Mouse (Mus musculus): ENCODE measurements around the gene Prrc2a. TPM values are rescaled to one million over a fixed set of nuclear protein-coding genes. Genes with fewer than 3 reads are reported as not detected.

Gene Prrc2a
- polyA plus RNA-seq, 1 experiment from 2014 or later, result 33.2 TPM

Small RNA genes lying within 50 kb of the gene (microRNA-seq; reads per million reads assigned to microRNA genes)
- not detected for gene Mir6973a
- gene Mir6974, result not detected

Other genes with a start within 250 kb of the Prrc2a start
- gene Neu1, start 233.6 kb downstream of the Prrc2a start, polyA plus RNA-seq (2021; fragmentation: Nextera tagmentation), result 24.8 and 26.2 TPM in 2 replicates
- 0.90 and 1.3 TPM in 2 replicates for gene Hspa1b, start 205.7 kb downstream of the Prrc2a start, polyA plus RNA-seq (2021; fragmentation: Nextera tagmentation)
- gene Gm20481, start 195.0 kb downstream of the Prrc2a start, polyA plus RNA-seq (2021; fragmentation: Nextera tagmentation), result not detected in 2 replicates
- gene Hspa1a, start 192.7 kb downstream of the Prrc2a start, polyA plus RNA-seq (2021; fragmentation: Nextera tagmentation), result 7.2 and 7.7 TPM in 2 replicates
- 0.60 and 0.84 TPM in 2 replicates for gene Hspa1l, start 192.2 kb downstream of the Prrc2a start, polyA plus RNA-seq (2021; fragmentation: Nextera tagmentation)
- gene Lsm2, start 183.0 kb downstream of the Prrc2a start, polyA plus RNA-seq (2021; fragmentation: Nextera tagmentation), result 35.2 and 42.4 TPM in 2 replicates
- gene Vars, start 163.9 kb downstream of the Prrc2a start, polyA plus RNA-seq (2021; fragmentation: Nextera tagmentation), result 20.0 and 21.5 TPM in 2 replicates
- gene Vwa7, start 148.3 kb downstream of the Prrc2a start, polyA plus RNA-seq (2021; fragmentation: Nextera tagmentation), result 0.20 TPM in 1 of 2 replicates, not detected in the other
- 0.62 and 0.97 TPM in 2 replicates for gene Sapcd1, start 136.9 kb downstream of the Prrc2a start, polyA plus RNA-seq (2021; fragmentation: Nextera tagmentation)
- gene Msh5, start 118.2 kb downstream of the Prrc2a start, polyA plus RNA-seq (2021; fragmentation: Nextera tagmentation), result 0.33 and 0.59 TPM in 2 replicates
- 28.2 and 29.7 TPM in 2 replicates for gene Clic1, start 114.9 kb downstream of the Prrc2a start, polyA plus RNA-seq (2021; fragmentation: Nextera tagmentation)
- gene Ddah2, start 105.9 kb downstream of the Prrc2a start, polyA plus RNA-seq (2021; fragmentation: Nextera tagmentation), result 18.0 and 23.6 TPM in 2 replicates
- gene Ly6g6c, start 99.5 kb downstream of the Prrc2a start, polyA plus RNA-seq (2021; fragmentation: Nextera tagmentation), result not detected in 2 replicates
- 0.06 TPM in 1 of 2 replicates, not detected in the other for gene Mpig6b, start 98.7 kb downstream of the Prrc2a start, polyA plus RNA-seq (2021; fragmentation: Nextera tagmentation)
- gene Ly6g6e, start 88.0 kb downstream of the Prrc2a start, polyA plus RNA-seq (2021; fragmentation: Nextera tagmentation), result 4.4 and 4.6 TPM in 2 replicates
- gene Ly6g6d, start 86.8 kb downstream of the Prrc2a start, polyA plus RNA-seq (2021; fragmentation: Nextera tagmentation), result 1.2 and 2.3 TPM in 2 replicates
- gene Ly6g6f, start 79.3 kb downstream of the Prrc2a start, polyA plus RNA-seq (2021; fragmentation: Nextera tagmentation), result 1.2 and 2.1 TPM in 2 replicates
- gene Abhd16a, start 75.6 kb downstream of the Prrc2a start, polyA plus RNA-seq (2021; fragmentation: Nextera tagmentation), result 86.3 and 93.9 TPM in 2 replicates
- gene Ly6g5c, start 56.6 kb downstream of the Prrc2a start, polyA plus RNA-seq (2021; fragmentation: Nextera tagmentation), result not detected in 2 replicates
- gene Ly6g5b, start 49.5 kb downstream of the Prrc2a start, polyA plus RNA-seq (2021; fragmentation: Nextera tagmentation), result not detected in 2 replicates
- 16.5 and 19.1 TPM in 2 replicates for gene Gpank1, start 43.4 kb downstream of the Prrc2a start, polyA plus RNA-seq (2021; fragmentation: Nextera tagmentation)
- 212 and 242 TPM in 2 replicates for gene Csnk2b, start 42.8 kb downstream of the Prrc2a start, polyA plus RNA-seq (2021; fragmentation: Nextera tagmentation)
- 24.7 and 40.7 TPM in 2 replicates for gene D17H6S53E, start 38.5 kb downstream of the Prrc2a start, polyA plus RNA-seq (2021; fragmentation: Nextera tagmentation)
- not detected in 2 replicates for gene Apom, start 32.8 kb downstream of the Prrc2a start, polyA plus RNA-seq (2021; fragmentation: Nextera tagmentation)
- 68.3 and 90.8 TPM in 2 replicates for gene Bag6, start 29.7 kb downstream of the Prrc2a start, polyA plus RNA-seq (2021; fragmentation: Nextera tagmentation)
- gene Aif1, start 11.2 kb upstream of the Prrc2a start, polyA plus RNA-seq (2021; fragmentation: Nextera tagmentation), result 37.6 and 39.5 TPM in 2 replicates
- gene Lst1, start 23.5 kb upstream of the Prrc2a start, polyA plus RNA-seq (2021; fragmentation: Nextera tagmentation), result 28.9 and 30.2 TPM in 2 replicates
- gene Ltb, start 29.5 kb upstream of the Prrc2a start, polyA plus RNA-seq (2021; fragmentation: Nextera tagmentation), result 1.2 and 1.4 TPM in 2 replicates
- 0.09 and 0.19 TPM in 2 replicates for gene Tnf, start 37.1 kb upstream of the Prrc2a start, polyA plus RNA-seq (2021; fragmentation: Nextera tagmentation)
- 0.14 and 0.16 TPM in 2 replicates for gene Lta, start 40.5 kb upstream of the Prrc2a start, polyA plus RNA-seq (2021; fragmentation: Nextera tagmentation)
- not detected in 2 replicates for gene Gm16181, start 55.9 kb upstream of the Prrc2a start, polyA plus RNA-seq (2021; fragmentation: Nextera tagmentation)
- gene Atp6v1g2, start 68.8 kb upstream of the Prrc2a start, polyA plus RNA-seq (2021; fragmentation: Nextera tagmentation), result 685 and 716 TPM in 2 replicates
- gene Nfkbil1, start 70.9 kb upstream of the Prrc2a start, polyA plus RNA-seq (2021; fragmentation: Nextera tagmentation), result 6.4 and 9.7 TPM in 2 replicates
- gene Ddx39b, start 76.8 kb upstream of the Prrc2a start, polyA plus RNA-seq (2021; fragmentation: Nextera tagmentation), result 193 and 215 TPM in 2 replicates
- gene H2-D1, start 97.8 kb upstream of the Prrc2a start, polyA plus RNA-seq (2021; fragmentation: Nextera tagmentation), result 68.9 and 78.2 TPM in 2 replicates
- gene H2-Q1, start 155.5 kb upstream of the Prrc2a start, polyA plus RNA-seq (2021; fragmentation: Nextera tagmentation), result 0.13 TPM in 1 of 2 replicates, not detected in the other
- gene H2-Q2, start 177.3 kb upstream of the Prrc2a start, polyA plus RNA-seq (2021; fragmentation: Nextera tagmentation), result 0.13 and 0.69 TPM in 2 replicates
- gene H2-Q4, start 214.7 kb upstream of the Prrc2a start, polyA plus RNA-seq (2021; fragmentation: Nextera tagmentation), result 0.09 and 0.36 TPM in 2 replicates